Mouse (Mus musculus): ENCODE data around the gene Gm49405.

- no peak for TF ChIP-seq CTCF (IDR thresholded peaks at IDR 0.05; ENCODE audit: extremely low read depth, insufficient read depth, low read length)
- TF ChIP-seq POLR2A (IDR thresholded peaks at IDR 0.05; ENCODE audit: extremely low read depth, insufficient read depth, low read length), result no peak
Observed at GRCm38 (mm10) chr19:3998335-3998734, 2.1 kb upstream of the Gm49405 start.

Measured in cortical plate, adult 2 months (tissue).